Mouse (Mus musculus): ENCODE data around the gene Ano6.
A peak's percentile ranks its signal among the peaks of the same experiment; 100 is the strongest.

Ano6 gene

GRCm38 (mm10) chr15:95790529-95791071, at the start of gene Ano6:
Gene Ano6, plus strand, starts transcription at chr15:95790843.
- peak; percentile 96 for DNase-seq (ENCODE audit: low spot score)

GRCm38 (mm10) chr15:95742955-95743354, 47.7 kb upstream of the Ano6 start:
- DNase-seq (ENCODE audit: low spot score) = no peak

- DNase-seq (ENCODE audit: low spot score) = no peak
Measured at GRCm38 (mm10) chr15:95743856-95744255, 46.8 kb upstream of the Ano6 start.

GRCm38 (mm10) chr15:95745346-95746106, 45.1 kb upstream of the Ano6 start:
- no peak for DNase-seq (ENCODE audit: low spot score)

- DNase-seq (ENCODE audit: low spot score) = no peak
Measured at GRCm38 (mm10) chr15:95746513-95746912, 44.1 kb upstream of the Ano6 start.

- DNase-seq (ENCODE audit: low spot score) = no peak
Measured at GRCm38 (mm10) chr15:95746955-95747931, 43.4 kb upstream of the Ano6 start.

GRCm38 (mm10) chr15:95749216-95749615, 41.4 kb upstream of the Ano6 start:
- no peak for DNase-seq (ENCODE audit: low spot score)

DNA sequence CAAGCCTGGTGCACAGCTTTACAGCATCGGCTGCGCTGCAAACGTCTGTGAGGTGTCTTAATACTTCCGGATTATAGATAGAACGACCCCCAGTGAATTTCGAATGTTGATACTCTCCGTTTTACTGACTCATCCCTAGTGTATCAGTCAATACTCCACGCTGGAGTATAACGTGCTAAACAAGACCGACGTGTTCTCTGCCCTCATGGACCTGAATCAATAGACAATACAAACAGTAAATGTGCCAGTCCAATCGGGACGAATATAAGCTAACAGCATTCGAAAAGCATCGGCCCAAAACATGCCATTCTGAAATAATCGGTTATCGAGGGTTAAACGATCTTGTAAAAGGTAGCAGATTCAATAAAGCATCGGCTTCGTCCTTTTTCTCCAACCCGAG, 40.6 kb upstream of the Ano6 start:
- DNase-seq (ENCODE audit: low spot score) = no peak

DNA sequence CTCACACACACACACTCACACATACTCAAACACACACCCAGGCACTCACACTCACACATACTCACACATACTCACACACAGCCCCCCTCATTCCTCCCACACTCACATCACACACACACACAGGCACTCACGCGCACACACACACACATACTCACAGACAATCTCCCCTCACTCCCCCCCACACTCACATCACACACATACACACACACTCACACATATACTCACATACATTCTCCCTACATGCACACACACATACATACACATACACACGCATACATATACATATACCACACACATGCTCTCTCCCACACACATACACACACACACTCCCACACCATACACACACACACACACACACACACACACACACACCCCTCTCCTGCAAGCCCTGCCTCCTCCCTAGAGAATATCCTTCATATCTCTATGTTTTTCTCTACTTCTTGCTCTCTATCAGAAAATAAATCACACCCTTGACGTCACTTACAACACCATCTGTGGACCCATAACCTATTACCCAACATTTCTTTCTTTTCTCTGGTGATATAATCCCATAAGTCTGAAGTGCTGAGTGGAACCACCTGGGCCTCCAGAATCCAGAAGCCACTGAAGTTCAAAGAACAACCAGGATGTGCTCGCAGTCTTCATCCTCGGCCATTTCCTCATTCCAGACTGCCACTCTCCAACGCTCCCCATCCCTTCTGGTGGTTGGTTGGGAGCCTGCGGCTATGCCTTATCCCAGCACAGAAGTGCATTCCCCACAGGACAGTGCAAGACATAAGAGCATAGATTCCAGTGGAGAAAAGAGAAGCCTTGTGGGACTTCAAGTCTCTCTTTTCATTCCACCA, 38.6 kb upstream of the Ano6 start:
- no peak for DNase-seq (ENCODE audit: low spot score)

DNA sequence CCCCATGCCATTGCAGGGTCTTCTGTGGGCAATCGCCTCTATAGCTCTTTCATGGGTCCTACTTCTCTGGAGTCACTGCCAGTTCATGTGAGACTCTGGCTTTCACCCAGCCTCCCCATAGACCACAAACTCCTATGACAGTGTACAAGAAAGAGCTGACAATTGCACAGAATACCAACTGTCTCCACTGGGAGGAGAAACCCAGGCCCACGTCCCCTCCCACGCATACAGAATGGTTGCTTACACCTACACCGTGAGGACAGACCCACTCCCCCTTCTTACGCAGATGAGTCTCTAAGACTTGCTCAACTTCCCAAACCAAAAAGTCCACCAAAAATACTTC, 38.0 kb upstream of the Ano6 start:
- DNase-seq (ENCODE audit: low spot score) = no peak

- DNase-seq (ENCODE audit: low spot score) = no peak
Measured at GRCm38 (mm10) chr15:95753031-95753430, 37.6 kb upstream of the Ano6 start.

DNA sequence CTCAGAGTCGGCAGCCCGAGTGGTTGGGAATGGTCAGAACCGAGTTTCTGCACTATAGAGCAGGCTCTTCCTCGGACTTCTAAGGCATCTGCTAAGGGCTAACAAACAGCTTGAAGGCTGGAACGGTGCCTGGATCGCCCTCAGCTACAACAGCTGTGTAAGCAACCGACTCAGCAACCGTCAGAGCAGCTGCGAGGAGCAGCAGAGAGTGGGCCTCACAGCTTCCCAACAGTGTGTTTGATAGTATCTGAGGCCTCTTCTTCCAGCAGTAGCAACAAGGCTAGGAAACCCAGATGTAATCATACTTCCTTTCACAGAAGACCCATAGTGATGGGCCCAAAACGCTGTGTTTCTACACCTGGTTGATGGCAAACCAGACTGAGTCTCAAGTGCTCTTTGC, 33.5 kb upstream of the Ano6 start:
- peak; percentile 64 for DNase-seq (ENCODE audit: low spot score)

DNA sequence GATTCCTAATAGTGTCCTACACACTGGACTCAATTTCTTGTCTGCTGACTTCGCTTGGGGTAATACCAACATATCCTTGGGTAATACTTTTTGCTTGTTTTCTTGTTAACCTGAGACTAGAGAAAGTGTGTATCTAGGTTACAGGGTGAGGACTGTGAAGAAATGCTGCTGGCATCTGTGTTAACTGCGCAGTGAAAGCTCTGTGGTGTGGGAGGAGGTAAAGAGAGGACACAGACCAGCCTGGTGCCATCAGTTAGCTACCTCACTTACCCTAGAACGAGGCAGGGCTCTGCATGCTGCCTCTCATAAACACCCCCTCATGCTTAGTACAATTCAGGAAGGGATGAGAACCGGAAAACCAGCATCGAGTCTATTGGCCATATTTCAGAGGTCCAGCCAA, 32.6 kb upstream of the Ano6 start:
- no peak for DNase-seq (ENCODE audit: low spot score)

- no peak for DNase-seq (ENCODE audit: low spot score)
Measured at GRCm38 (mm10) chr15:95758696-95759434, 31.8 kb upstream of the Ano6 start.

- no peak for DNase-seq (ENCODE audit: low spot score)
Measured at GRCm38 (mm10) chr15:95759857-95760256, 30.8 kb upstream of the Ano6 start.

- no peak for DNase-seq (ENCODE audit: low spot score)
Measured at GRCm38 (mm10) chr15:95761420-95761819, 29.2 kb upstream of the Ano6 start.

- DNase-seq (ENCODE audit: low spot score) = peak; percentile 83
Measured at GRCm38 (mm10) chr15:95762661-95763303, 27.9 kb upstream of the Ano6 start.

GRCm38 (mm10) chr15:95763464-95763863, 27.2 kb upstream of the Ano6 start:
- no peak for DNase-seq (ENCODE audit: low spot score)

GRCm38 (mm10) chr15:95765271-95765670, 25.4 kb upstream of the Ano6 start:
- DNase-seq (ENCODE audit: low spot score) = no peak

- DNase-seq (ENCODE audit: low spot score) = no peak
Measured at GRCm38 (mm10) chr15:95765936-95766335, 24.7 kb upstream of the Ano6 start.

DNA sequence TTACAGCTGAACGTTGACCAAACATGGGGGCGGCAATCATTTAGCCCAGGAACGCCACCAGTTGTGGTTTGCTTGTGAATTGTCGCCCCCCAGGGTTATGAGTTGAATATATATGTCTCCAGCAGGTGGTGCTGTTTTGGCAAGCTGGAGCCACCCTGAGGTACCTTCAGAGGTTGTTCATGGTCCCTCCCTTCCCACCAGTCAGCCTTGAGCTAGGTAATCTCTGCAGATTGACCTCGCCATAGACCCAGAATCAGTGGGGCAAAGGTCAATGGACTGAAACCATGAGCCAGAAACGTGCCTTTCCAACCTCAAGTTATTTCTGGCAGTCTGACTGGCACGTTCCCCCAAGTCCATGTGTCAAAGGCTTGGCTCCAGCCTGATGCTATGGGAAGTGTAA, 22.8 kb upstream of the Ano6 start:
- DNase-seq (ENCODE audit: low spot score) = peak; percentile 38

Data from embryo, embryonic 10 days (tissue).